Mouse (Mus musculus) lung, adult 2 months (tissue): ENCODE results near the gene Cdkl3. TPM values are rescaled to one million over a fixed set of nuclear protein-coding genes. Genes with fewer than 3 reads are reported as not detected.
A peak's percentile ranks its signal among the peaks of the same experiment; 100 is the strongest.

Source experiments
- DNase-seq: peaks from one replicate; pipeline ENCODE4 v3.0.0; 2022
- H3K4me1 ChIP-seq: fragments of 200-500 bp; 2 replicates; pipeline ENCODE4 v1.6.1; 2011; ENCODE audit warnings: low read length; ENCODE audit not compliant: control insufficient read depth, insufficient read depth
- H3K4me3 ChIP-seq: fragments of 200-500 bp; replicated peaks from 2 replicates; pipeline ENCODE3; 2011; ENCODE audit warnings: low read depth, mild to moderate bottlenecking, control low read depth, low read length; ENCODE audit errors: extremely low read depth
- CTCF ChIP-seq: fragments of 200-500 bp; IDR thresholded peaks from 2 replicates; pipeline ENCODE4 v1.5.1; 2011; ENCODE audit warnings: mild to moderate bottlenecking, low read length, control low read depth; ENCODE audit not compliant: insufficient read depth
- POLR2A ChIP-seq: fragments of 200-500 bp; IDR thresholded peaks from 2 replicates; pipeline ENCODE4 v1.6.1; 2011; ENCODE audit warnings: low read depth, mild to moderate bottlenecking, control low read depth, low read length, borderline replicate concordance; ENCODE audit errors: extremely low read depth
- WGBS: fragments of 180-500 bp; shearing (Covaris S2); methylation state at CpG from one replicate; pipeline ENCODE4 v1.1.7; 2018; 5-methylcytosine and 5-hydroxymethylcytosine counted together
- polyA plus RNA-seq: library from polyadenylated mRNA; depleted of rRNA; stranded (reverse); fragments of >200 nt; gene quantifications from 2 replicates; pipeline ENCODE4 v1.2.3, GENCODE M21; 2012; rRNA removed

The Cdkl3 gene
- polyA plus RNA-seq, 1 experiment, result 2.4 TPM

DNA sequence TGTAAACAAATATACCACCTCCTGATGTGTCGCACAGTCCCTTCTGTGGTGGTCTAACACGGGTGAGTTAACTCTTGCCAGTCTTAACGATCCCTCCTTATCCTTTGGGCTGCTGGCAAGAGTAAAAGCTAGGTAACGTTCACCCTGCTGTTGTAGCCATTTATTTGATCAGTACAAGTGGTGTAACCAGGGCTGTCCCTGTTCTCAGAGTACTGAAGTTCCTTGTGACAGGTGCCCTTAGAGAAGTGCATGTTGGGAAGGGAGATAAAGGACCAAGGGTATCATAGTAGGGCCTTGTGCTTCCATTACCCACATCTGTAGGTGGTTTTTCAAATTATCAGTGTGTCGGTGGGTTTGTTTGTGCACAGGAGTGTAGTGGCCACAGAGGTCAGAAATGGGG is 123.7 kb downstream of the Cdkl3 start:
- 56% methylated on average over 5 of the region's 5 CpGs for WGBS
- Histone ChIP-seq H3K4me3 (no peak overlapping the region), H3K4me1 (peaks cover 2% of the 10 kb centered on the region; the same call in 1 of the 2 replicates)
- no peak for TF ChIP-seq CTCF
- no peak for TF ChIP-seq POLR2A
- DNase-seq, result no peak

DNA sequence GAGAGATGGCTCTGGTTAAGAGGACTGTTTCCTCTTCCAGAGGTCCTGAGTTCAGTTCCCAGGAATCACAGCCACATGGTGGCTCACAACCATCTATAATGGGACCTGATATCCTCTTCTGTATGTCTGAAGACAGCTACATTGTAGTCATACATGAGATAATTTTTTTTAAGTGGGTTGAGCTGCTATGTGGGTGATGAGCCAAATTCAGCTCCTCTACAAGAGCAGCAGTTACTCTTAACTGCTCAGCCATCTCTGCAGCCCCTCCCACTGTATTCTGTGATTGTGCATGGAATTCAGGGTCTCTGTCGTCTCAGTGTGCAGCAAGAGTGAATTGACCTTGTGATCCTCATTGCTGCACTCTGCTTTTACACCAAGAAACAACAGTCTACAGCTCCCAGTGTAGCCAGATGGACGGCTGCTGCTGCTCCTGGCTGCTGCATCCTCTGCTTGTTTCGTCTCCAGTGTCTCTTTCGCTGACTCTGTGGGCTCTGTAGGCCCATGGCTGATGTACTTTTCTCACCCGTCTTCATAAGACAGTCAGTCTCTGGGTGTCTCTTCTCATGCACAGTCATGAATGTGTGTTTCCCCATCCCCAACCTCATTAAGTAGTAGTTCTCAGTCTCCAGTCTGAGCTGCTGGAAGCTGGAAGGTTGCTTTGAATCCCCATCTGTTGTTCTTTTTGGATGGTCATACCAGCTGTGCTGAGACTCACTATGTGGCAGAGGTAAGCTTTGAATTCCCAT is 124.5 kb downstream of the Cdkl3 start:
- Histone ChIP-seq H3K4me1 (peaks cover 2% of the 10 kb centered on the region; the same call in 1 of the 2 replicates), H3K4me3 (no peak overlapping the region)
- TF ChIP-seq POLR2A (no peak), CTCF (no peak)
- no peak for DNase-seq
- 61% methylated on average over 5 of the region's 5 CpGs for WGBS

DNA sequence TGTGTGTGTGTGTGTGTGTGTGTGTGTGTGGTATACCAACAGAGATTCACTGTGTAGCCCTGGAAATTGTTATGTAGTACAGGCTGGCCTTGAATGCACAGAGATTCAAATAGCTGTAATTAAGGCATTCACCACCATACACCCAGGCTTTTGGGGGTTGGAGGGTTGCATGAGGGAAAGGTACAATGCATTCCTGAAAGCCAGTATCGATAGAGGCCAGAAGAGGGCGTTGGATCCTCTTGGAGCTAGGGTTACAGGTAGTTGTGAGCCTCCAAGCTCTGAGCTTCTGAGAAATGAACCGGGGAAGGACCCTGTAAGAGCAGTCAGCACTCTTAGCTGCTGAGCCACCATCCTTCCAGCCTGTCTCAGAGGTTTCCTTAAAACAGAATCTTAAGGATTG is 125.2 kb downstream of the Cdkl3 start:
- Histone ChIP-seq H3K4me3 (no peak overlapping the region), H3K4me1 (peaks cover 2% of the 10 kb centered on the region; the same call in 1 of the 2 replicates)
- no peak for TF ChIP-seq CTCF
- TF ChIP-seq POLR2A, result no peak
- WGBS, result 25% methylated on average over 3 of the region's 3 CpGs
- DNase-seq, result no peak

DNA sequence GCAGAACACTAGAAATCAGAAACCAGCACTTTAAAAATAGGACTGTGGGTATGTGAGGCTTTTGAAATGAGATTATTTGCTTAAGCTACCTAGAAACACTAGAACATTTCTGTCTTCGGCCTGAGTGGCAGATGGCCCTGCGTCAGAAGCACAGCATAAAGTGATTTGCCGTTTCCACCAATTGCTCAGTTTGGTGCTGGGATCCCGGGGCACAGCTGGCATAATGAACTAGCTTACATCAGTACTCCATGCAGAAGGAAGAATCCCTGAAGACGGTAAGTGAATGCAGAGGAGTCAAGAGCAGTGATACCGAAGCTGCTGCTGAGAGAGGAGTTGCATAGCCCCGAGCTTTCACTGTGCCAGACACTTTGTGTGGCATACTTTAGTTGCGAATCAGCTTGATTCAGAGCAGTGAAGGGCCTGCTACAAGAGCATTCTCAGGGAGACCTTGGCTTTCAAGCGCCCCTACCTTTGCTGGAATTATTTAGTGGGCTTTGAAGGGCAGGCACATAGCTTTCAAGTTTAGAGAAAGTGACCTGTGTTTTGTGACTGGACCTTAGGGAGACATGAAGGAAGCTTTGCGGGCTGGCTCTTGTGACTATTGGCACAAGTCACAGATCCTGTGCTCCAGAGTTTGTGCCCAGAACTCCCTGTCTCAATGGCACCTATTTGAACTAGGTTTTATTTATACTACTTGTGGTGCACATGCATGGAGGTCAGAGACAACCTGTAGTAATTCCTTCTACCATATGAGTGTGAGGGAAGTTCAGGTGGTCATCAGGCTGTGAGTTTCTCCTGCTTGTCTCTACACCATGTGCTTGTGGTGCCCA is 125.8 kb downstream of the Cdkl3 start:
- TF ChIP-seq POLR2A (no peak), CTCF (no peak)
- peak; percentile 25 for DNase-seq
- Histone ChIP-seq H3K4me3 (no peak overlapping the region), H3K4me1 (peaks cover 2% of the 10 kb centered on the region; the same call in 1 of the 2 replicates)
- WGBS, result 53% methylated on average over 10 of the region's 10 CpGs

DNA sequence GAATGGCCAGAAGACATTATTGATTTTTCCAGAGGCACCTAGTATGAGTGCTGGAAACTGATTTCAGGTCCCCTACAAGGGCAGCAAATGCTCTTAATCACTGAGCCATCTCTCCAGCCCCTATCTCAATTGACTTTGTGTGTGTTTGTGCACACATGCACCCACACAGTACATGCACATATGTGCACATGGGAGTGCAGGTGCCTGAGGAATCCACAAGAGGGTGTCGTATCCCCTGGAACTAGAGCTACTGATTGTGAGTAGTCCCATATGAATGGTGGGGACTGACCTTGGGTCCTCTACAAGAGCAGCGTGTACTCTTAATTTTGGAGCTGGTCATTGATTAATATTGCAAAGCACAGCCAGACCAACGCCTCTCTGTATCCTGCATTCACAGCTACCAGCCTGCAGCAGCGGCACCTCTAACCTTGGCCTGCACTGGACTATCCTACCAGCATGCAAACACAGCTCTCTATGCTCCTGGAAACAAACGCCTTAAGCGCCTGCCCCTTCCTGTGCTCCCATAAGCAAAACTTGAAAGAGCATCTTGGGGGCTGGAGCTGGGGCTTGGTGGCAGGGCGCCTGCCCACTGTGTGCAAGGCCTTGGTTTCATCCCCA is 126.5 kb downstream of the Cdkl3 start:
- H3K4me1 ChIP-seq, result peaks cover 2% of the 10 kb centered on the region; the same call in 1 of the 2 replicates
- DNase-seq, result no peak
- no peak overlapping the region for H3K4me3 ChIP-seq
- TF ChIP-seq CTCF (no peak), POLR2A (no peak)
- WGBS, result 79% methylated on average over 7 of the region's 7 CpGs

Other genes with a start within 250 kb of the Cdkl3 start
- gene Sec24a, start 240.6 kb upstream of the Cdkl3 start, polyA plus RNA-seq, result 11.9 and 12.9 TPM in 2 replicates
- gene Sar1b, start 240.5 kb upstream of the Cdkl3 start, polyA plus RNA-seq, result 13.1 and 24.9 TPM in 2 replicates
- gene Jade2, start 146.6 kb upstream of the Cdkl3 start, polyA plus RNA-seq, result 23.6 and 33.3 TPM in 2 replicates
- gene Cdkn2aipnl, start 36.6 kb upstream of the Cdkl3 start, polyA plus RNA-seq, result 18.7 and 19.7 TPM in 2 replicates
- 39.2 and 48.8 TPM in 2 replicates for gene Ube2b, start 3.5 kb upstream of the Cdkl3 start, polyA plus RNA-seq
- gene Ppp2ca, start 94.5 kb downstream of the Cdkl3 start, polyA plus RNA-seq, result 18.3 and 32.4 TPM in 2 replicates
- not detected in 2 replicates for gene Olfr1373, start 141.3 kb downstream of the Cdkl3 start, polyA plus RNA-seq
- not detected in 2 replicates for gene Olfr1371, start 209.8 kb downstream of the Cdkl3 start, polyA plus RNA-seq
- 13.0 and 25.8 TPM in 2 replicates for gene Skp1a, start 227.8 kb downstream of the Cdkl3 start, polyA plus RNA-seq